Mouse (Mus musculus) urinary bladder, postnatal 4 days (tissue): ENCODE data around the gene Tnik.

ENCODE experiments used
- DNase-seq, 2 experiments: peaks; one replicate each; pipeline ENCODE4 v3.0.0; 2021 to 2022; ENCODE audit warnings: low spot score in 2 of 2

Tnik gene

GRCm38 (mm10) chr3:28616386-28616785 lies 353.4 kb downstream of the Tnik start:
- DNase-seq: no peak

- DNase-seq: no peak
These were observed 354.1 kb downstream of the Tnik start for GRCm38 (mm10) chr3:28617008-28617627.

GRCm38 (mm10) chr3:28621792-28622191 lies 358.8 kb downstream of the Tnik start:
- DNase-seq: no peak

DNA sequence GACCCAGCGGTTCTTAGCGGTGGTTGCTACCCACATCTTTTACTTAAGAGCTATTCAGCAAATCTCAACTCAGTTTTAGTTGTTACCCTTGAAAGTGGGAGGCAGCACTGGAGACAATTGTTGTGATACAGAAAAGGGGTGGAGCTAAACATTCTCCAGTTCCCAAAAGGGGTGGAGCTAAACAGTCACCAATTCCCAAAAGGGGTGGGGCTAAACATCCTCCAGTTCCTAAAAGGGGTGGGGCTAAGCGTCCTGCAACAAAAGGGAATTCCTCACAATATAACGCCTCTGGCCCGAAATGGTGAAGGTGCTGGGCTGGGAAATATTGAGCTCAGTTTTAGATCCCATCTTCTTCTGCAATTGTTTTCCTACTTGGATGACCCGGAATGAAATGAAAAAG lies 363.8 kb downstream of the Tnik start:
- DNase-seq: no peak

DNA sequence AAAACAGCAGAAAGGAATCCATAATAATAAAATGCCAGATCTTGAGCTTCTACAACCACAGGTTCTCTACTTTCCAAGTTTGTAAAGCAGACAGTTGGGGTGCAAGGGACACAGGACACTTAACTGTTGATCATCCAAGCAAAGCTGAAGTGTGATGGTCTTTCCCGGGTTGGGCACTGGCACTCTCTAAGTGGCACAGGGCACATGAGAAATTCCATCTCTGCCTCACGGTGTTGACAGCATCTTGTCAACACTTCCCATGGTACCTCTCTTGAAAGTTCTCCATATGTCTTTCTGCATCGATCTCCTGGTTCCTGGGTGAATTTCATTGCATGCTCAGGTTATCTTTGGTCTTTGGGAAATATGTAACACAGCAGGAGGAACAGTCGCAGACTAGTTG lies 373.8 kb downstream of the Tnik start:
- DNase-seq: no peak

DNA sequence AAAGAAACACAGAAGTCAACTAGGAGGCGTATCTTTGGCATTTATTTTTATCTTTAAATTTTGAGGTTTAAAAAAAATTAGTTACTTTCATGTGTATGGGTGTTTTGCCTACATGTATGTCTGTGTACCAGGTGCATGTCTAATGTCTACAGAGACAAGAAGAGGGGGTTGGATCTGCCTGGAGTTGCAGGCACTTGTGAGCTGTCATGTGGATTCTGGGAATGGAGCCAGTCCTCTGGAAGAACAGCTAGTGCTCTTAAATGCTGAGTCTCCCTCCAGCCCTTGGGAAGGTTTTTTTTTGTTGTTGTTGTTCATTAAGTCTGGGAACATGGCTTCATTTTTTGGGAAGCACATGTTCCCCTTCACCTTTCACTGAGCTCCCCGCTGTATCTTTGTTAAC lies 375.9 kb downstream of the Tnik start:
- DNase-seq: no peak

- DNase-seq: no peak
These were observed 380.4 kb downstream of the Tnik start for GRCm38 (mm10) chr3:28643252-28643947.

- DNase-seq: no peak
These were observed 389.6 kb downstream of the Tnik start for GRCm38 (mm10) chr3:28652574-28652973.

GRCm38 (mm10) chr3:28653043-28653442 lies 390.0 kb downstream of the Tnik start:
- no peak for DNase-seq

DNA sequence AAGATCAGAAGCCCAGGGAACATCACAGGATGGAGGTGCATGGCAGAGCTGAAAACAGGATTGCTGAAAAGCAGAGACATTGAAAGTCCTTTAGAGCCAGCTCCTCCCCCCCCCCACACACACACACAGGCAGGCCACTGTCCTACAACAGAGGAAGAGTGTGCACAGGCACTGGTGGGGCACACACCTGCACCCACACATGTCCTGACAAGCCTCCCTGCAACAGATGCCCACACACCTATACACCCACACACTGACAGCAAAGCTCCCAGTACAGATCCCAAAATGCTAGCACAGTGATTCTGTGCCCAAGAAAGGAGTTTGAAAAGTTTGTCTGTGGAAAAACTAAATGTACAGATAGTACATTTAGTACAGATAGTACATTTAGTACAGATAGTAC lies 391.7 kb downstream of the Tnik start:
- DNase-seq: no peak

DNA sequence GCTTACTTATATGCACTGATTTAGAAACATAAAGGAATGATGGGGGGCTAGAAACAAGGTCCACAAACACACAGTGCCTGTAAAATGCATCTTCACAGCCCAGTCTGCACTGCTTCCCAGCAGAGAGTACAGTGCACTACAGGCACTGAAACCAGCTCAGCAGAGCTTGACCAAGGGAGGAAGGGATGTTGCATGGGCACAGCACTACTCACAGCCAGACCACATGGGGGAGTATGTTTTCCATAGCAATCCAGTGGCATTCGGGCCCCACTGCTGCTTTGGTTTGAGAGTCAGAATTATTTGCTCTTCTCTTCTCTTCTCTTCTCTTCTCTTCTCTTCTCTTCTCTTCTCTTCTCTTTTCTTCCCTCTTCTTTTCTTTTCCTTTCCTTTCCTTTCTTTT lies 395.3 kb downstream of the Tnik start:
- no peak for DNase-seq

DNA sequence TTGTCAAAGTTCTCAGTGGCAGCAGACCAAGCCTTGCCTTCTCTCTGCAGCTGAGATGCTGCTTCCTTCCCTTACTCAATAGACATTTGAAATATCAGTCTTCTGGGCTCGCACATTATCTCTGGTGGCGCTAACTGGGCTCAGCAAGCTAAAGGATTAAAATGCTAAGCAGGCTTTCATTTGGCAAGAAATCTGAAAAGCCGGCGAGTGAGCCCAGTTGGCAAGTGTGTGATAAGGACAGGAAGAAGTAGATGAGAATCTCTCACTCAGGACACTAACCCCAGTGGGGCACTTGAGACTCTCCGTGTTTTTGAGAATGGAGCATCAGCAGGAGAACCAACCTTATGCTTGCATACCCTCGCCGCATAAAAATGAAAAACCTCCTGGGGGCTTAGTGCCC lies 417.8 kb downstream of the Tnik start:
- DNase-seq: no peak

DNA sequence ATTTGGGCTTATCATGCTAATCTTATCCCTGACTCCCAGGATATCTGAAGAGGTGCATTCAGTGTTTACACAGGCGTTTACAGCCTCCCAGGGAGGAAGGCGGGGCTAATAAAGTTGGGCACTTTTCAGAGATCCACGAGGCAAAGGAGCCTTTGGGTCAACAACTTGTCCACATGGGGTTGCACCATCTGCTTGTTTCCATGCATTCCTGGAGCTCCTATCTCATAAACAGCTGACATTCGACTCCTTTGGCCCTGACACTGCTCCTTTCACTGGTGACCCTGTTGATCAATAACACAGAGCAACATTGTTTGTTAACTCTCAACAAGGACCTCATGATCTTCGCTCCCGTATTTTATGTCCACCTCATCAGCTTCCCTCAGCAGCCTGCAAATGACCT lies 418.9 kb downstream of the Tnik start:
- DNase-seq: no peak

DNA sequence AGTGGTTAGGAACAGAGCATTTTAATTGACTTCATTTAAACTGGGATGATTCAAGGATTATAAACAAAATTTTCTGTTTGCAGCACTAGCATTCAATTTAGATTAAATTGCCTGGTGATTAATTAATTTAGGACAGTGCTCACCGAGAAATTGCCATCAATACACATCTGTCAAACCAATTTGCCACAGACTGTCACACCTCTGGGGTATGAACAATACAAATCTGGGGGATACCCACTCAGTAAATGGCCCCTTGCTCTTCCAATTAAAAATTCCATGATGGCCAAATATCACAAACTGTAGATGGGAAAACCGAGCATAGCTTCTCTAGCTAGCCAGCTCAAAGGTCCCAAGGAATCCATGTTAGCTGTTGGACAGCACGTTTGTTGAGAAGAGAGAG lies 419.4 kb downstream of the Tnik start:
- DNase-seq: no peak

DNA sequence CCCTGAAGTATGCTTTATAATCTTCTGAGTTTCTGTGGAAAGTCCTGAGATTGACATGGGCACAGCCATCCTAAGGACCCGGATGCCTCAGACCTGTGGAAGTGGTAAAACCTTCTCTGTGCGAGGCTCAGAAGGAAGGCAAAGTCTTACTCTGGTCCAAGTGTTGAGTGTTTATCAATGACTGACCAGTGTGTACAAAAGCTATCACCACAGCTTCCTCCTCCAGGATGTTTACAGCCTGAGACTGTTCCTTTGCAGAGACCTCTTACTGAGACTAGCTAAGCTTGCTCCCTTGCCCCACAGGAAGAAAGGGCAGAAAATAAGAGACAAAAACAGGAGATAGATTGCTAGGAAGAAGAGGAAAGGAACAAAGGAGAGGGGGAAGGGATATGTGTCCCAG lies 422.5 kb downstream of the Tnik start:
- DNase-seq: no peak

DNA sequence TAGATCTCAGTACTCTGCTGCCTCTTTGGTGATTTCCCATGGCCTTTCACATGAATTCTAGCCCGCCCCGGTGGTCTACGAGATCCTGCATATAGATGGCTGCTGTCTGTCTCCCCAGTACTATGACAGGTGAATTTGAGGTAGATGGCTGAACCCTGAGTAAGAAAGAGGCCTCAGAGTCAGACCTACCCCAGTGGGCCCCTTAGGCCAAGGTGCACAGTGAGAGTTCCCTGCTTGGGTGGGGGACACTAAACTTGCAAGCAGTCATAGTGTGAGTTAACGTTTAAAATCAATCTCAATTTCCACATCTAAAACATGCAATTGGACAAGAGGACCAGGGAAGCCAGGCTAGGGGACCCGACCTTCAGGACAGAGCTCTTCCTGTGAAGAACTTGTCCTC lies 431.8 kb downstream of the Tnik start:
- DNase-seq: no peak

- DNase-seq: no peak
These were observed 432.6 kb downstream of the Tnik start for GRCm38 (mm10) chr3:28695608-28696007.

GRCm38 (mm10) chr3:28696162-28696561 lies 433.1 kb downstream of the Tnik start:
- no peak for DNase-seq

DNA sequence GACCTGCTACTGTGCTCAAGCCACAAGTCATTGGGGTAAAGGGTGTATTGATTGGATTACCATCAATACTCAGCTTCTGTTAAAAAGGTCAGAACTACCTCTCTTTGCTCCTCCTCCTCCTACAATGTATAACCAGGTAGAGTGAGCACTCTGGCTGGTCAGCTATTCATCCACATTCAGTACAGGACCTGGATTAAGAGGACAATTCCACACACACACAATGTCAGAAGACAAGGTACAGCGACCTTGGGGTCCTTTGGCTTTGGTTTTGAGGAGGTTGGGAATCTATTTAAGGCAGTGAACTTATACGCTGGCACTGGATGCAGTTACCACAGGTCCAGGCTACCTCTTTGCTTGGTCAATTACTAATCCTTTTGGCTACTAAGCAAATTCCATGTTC lies 434.8 kb downstream of the Tnik start, which contains the start of gene Slc2a2:
Slc2a2 (plus strand) TSS at position 107 of the 400 bp plus-strand sequence.
- no peak for DNase-seq

DNA sequence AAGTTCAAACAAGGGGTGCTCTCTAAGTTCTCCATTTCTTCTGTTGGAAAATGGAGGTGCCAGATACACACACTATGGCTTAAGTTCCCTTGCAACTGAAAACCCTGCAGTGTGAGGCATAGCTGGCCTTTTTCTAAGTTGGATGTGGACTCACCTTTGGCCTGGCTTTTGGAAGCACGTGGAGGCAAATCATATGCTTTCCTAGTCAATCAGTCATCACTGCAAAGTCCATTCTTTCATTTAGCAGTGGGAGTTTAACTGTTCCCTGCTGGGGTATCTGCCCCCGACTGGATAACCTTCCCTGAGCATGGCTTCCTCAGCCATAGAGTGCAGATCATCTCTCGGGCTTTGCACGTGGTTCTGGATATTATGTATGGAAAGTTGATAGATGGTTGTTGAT lies 436.6 kb downstream of the Tnik start:
- DNase-seq: no peak

DNA sequence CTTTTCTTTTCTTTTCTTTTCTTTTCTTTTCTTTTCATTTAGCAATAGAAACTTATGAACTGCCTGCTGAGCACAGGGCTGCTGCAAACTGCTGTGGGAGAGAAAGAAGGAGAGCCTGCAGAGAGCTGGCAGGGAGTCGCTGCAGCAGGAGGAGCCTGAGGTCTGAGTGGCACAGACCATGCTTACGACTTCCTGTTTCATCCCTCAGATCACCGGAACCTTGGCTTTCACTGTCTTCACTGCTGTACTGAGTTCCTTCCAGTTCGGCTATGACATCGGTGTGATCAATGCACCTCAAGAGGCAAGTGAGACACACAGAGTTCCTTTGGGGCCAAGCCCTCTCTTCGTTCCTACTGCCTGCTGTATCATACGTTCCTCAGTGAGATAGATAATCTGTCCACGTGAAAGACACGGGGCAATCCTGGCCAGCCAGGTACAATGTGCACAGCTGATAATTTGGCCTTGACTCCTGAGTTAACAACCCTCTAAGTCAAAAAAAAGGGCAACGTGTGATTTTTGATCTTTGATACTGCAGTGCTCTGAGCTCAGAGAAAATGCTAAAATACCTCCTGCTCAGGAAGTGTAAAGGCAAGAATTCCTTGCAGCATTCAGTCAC lies 442.6 kb downstream of the Tnik start:
- no peak for DNase-seq

DNA sequence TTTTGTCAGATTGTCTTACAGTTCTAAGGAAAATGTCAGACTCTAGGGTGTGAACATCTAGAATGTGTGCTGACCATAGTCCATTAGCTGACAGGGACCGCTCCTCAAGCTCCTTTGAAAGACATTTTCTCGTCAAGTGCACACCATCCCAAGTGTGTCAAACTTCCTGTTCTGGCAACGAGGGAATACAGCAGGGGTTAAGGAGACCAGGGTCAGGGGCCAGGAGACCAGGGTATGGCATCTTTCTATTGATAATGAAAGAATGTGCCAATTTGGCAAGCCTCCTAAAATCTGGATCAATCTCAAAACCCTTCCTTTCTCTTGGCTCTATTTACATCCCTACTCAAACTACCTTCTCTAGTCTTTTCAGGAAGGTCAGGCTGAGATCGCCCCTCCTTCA lies 443.7 kb downstream of the Tnik start:
- DNase-seq: no peak

GRCm38 (mm10) chr3:28709740-28710139 lies 446.7 kb downstream of the Tnik start:
- no peak for DNase-seq
